Mouse (Mus musculus): ENCODE measurements at regions not wholly inside any gene's neighbourhood (a gene's known extent, or its start where the extent isn't known, plus 50 kb on each side); places are given as distances from the start of the nearest gene placed in this dataset.

GRCm38 (mm10) chr3:35235772-35236171, 518.1 kb upstream of the Atp11b start:
- no peak for DNase-seq

GRCm38 (mm10) chr3:35237342-35237741, 516.6 kb upstream of the Atp11b start:
- no peak for DNase-seq

- no peak for DNase-seq
Measured at GRCm38 (mm10) chr3:35242349-35242748, 511.6 kb upstream of the Atp11b start.

GRCm38 (mm10) chr3:35242871-35243529, 510.9 kb upstream of the Atp11b start:
- DNase-seq: no peak

GRCm38 (mm10) chr3:35245003-35245402, 508.9 kb upstream of the Atp11b start:
- DNase-seq: no peak

- DNase-seq: no peak
Measured at GRCm38 (mm10) chr3:35245946-35246665, 507.8 kb upstream of the Atp11b start.

GRCm38 (mm10) chr3:35249160-35249559, 504.7 kb upstream of the Atp11b start:
- no peak for DNase-seq

- DNase-seq: no peak
Measured at GRCm38 (mm10) chr3:35250092-35250749, 503.7 kb upstream of the Atp11b start.

GRCm38 (mm10) chr3:35253861-35254260, 500.0 kb upstream of the Atp11b start:
- no peak for DNase-seq

- DNase-seq: no peak
Measured at GRCm38 (mm10) chr3:35260936-35261335, 493.0 kb upstream of the Atp11b start.

- no peak for DNase-seq
Measured at GRCm38 (mm10) chr3:35268949-35269348, 485.0 kb upstream of the Atp11b start.

GRCm38 (mm10) chr3:35269977-35270880, 483.7 kb upstream of the Atp11b start:
- DNase-seq: no peak

GRCm38 (mm10) chr3:35273546-35273945, 480.4 kb upstream of the Atp11b start:
- peak; percentile 18 for DNase-seq

- DNase-seq: no peak
Measured at GRCm38 (mm10) chr3:35280981-35281380, 472.9 kb upstream of the Atp11b start.

- DNase-seq: no peak
Measured at GRCm38 (mm10) chr3:35282106-35282505, 471.8 kb upstream of the Atp11b start.

GRCm38 (mm10) chr3:35294771-35295170, 459.1 kb upstream of the Atp11b start:
- no peak for DNase-seq

- no peak for DNase-seq
Measured at GRCm38 (mm10) chr3:35295746-35296145, 458.2 kb upstream of the Atp11b start.

GRCm38 (mm10) chr3:35299036-35299435, 454.9 kb upstream of the Atp11b start:
- no peak for DNase-seq

- DNase-seq: no peak
Measured at GRCm38 (mm10) chr3:35306013-35306412, 447.9 kb upstream of the Atp11b start.

GRCm38 (mm10) chr3:35314177-35314576, 439.7 kb upstream of the Atp11b start:
- no peak for DNase-seq

GRCm38 (mm10) chr3:35315162-35315561, 438.7 kb upstream of the Atp11b start:
- DNase-seq: no peak

- DNase-seq: no peak
Measured at GRCm38 (mm10) chr3:35318348-35318747, 435.6 kb upstream of the Atp11b start.

- no peak for DNase-seq
Measured at GRCm38 (mm10) chr3:35320844-35321393, 433.0 kb upstream of the Atp11b start.
